Mouse (Mus musculus): ENCODE data around the gene Eml6. TPM values are rescaled to one million over a fixed set of nuclear protein-coding genes. Genes with fewer than 3 reads are reported as not detected.

Eml6 gene
- polyA plus RNA-seq, 1 experiment, result 1.2 TPM

DNA sequence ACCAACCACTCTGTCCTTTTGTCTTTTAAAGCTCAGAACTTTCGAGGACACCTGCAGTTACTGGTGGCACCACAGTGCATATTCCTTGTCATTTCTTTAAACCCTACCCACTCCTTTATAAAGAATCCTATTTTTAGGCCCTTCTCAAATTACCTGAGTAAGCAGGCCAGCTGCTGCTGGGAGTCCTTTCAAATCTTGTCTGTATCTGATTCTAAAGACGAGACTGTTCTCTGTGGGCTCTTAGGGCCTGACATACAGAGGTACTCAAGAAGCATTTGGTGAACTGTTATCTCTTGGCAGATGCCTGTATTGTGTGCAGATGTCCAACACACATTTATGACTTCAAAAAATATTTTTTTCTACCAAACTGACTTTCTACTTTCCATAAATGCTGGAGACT is 231.4 kb downstream of the Eml6 start:
- Histone ChIP-seq H3K4me1 (ENCODE audit: control insufficient read depth, insufficient read depth, low read length) (no peaks in the 10 kb centered on the region), H3K4me3 (replicated peaks; ENCODE audit: control insufficient read depth, low read depth, low read length) (no peak overlapping the region), H3K27ac (ENCODE audit: control insufficient read depth, insufficient read depth, low read depth, low read length, poor library complexity) (no peak overlapping the region)
- 64% methylated on average over 2 of the region's 2 CpGs for WGBS
- TF ChIP-seq CTCF (IDR thresholded peaks at IDR 0.05; ENCODE audit: control insufficient read depth, insufficient read depth, low read length), result no peak
- no peak for TF ChIP-seq POLR2A (IDR thresholded peaks at IDR 0.05; ENCODE audit: borderline replicate concordance, control insufficient read depth, low read depth, low read length)

DNA sequence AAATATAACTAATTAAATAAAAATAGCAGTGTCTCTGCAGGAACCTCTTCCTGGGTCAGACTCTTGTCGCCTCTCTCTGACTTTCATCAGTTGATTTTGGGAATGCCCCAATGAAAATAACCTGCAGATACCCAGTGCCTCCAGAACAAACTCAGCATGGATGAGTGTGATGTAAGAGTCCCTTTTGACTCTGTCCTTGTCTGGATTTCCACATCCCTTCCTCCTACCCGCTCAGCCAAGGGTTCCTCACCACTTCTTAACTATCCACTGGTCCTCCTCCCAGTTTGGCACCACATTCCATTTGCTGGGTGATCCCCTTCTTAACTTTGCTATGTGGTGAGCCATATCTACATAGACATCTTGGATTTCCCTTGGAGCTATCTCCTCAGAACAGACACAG is 235.0 kb downstream of the Eml6 start:
- H3K4me1 ChIP-seq (ENCODE audit: control insufficient read depth, insufficient read depth, low read length), result no peaks in the 10 kb centered on the region; the same call in 1 of the 2 replicates
- H3K27ac ChIP-seq (ENCODE audit: control insufficient read depth, insufficient read depth, low read depth, low read length, poor library complexity), result no peak overlapping the region
- H3K4me3 ChIP-seq (replicated peaks; ENCODE audit: control insufficient read depth, low read depth, low read length), result no peak overlapping the region
- TF ChIP-seq CTCF (IDR thresholded peaks at IDR 0.05; ENCODE audit: control insufficient read depth, insufficient read depth, low read length) (no peak), POLR2A (IDR thresholded peaks at IDR 0.05; ENCODE audit: borderline replicate concordance, control insufficient read depth, low read depth, low read length) (no peak)
- WGBS, result 71% methylated on average over 2 of the region's 2 CpGs

- H3K4me3 ChIP-seq (replicated peaks; ENCODE audit: control insufficient read depth, low read depth, low read length), result no peak overlapping the region
- TF ChIP-seq CTCF (IDR thresholded peaks at IDR 0.05; ENCODE audit: control insufficient read depth, insufficient read depth, low read length) (no peak), POLR2A (IDR thresholded peaks at IDR 0.05; ENCODE audit: borderline replicate concordance, control insufficient read depth, low read depth, low read length) (no peak)
- 76% methylated on average over 6 of the region's 6 CpGs for WGBS
- H3K4me1 ChIP-seq (ENCODE audit: control insufficient read depth, insufficient read depth, low read length), result no peaks in the 10 kb centered on the region; the same call in 1 of the 2 replicates
- H3K27ac ChIP-seq (ENCODE audit: control insufficient read depth, insufficient read depth, low read depth, low read length, poor library complexity), result no peak overlapping the region
Observed at GRCm38 (mm10) chr11:29788921-29789638, 236.8 kb downstream of the Eml6 start.

DNA sequence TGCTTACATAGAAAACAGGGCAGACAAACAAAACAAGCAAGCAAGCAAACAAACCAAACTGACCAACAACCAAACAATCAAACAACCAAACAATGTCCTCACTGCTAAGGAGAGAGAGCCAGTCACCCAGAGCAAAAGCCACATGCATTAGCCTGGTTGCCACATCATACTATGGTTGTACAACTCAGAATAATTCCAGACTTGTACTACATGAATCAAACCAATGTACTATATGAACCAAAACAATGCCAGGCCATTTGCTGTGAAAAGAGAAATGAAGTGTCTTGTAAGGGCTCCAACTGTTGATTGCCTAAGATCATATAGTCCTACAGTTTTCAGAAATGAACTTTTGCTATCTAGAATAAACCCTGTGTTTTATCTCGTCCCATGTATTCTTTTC is 237.3 kb downstream of the Eml6 start:
- H3K4me1 ChIP-seq (ENCODE audit: control insufficient read depth, insufficient read depth, low read length), result no peaks in the 10 kb centered on the region; the same call in 1 of the 2 replicates
- no peak overlapping the region for H3K4me3 ChIP-seq (replicated peaks; ENCODE audit: control insufficient read depth, low read depth, low read length)
- WGBS, result 71% methylated on average over 1 of the region's 1 CpGs
- no peak overlapping the region for H3K27ac ChIP-seq (ENCODE audit: control insufficient read depth, insufficient read depth, low read depth, low read length, poor library complexity)
- TF ChIP-seq POLR2A (IDR thresholded peaks at IDR 0.05; ENCODE audit: borderline replicate concordance, control insufficient read depth, low read depth, low read length) (no peak), CTCF (IDR thresholded peaks at IDR 0.05; ENCODE audit: control insufficient read depth, insufficient read depth, low read length) (no peak)

- TF ChIP-seq POLR2A (IDR thresholded peaks at IDR 0.05; ENCODE audit: borderline replicate concordance, control insufficient read depth, low read depth, low read length), result no peak
- 0 out of 2 replicates have a peak overlapping the region, but pooled peaks have one; percentile 10 for H3K27ac ChIP-seq (ENCODE audit: control insufficient read depth, insufficient read depth, low read depth, low read length, poor library complexity)
Observed at GRCm38 (mm10) chr11:29787473-29787872, 238.4 kb downstream of the Eml6 start.

GRCm38 (mm10) chr11:29786583-29787219 is 239.1 kb downstream of the Eml6 start:
- H3K27ac ChIP-seq (ENCODE audit: control insufficient read depth, insufficient read depth, low read depth, low read length, poor library complexity), result no peak overlapping the region
- no peaks in the 10 kb centered on the region; the same call in 1 of the 2 replicates for H3K4me1 ChIP-seq (ENCODE audit: control insufficient read depth, insufficient read depth, low read length)
- WGBS, result 42% methylated on average over 6 of the region's 6 CpGs
- no peak overlapping the region for H3K4me3 ChIP-seq (replicated peaks; ENCODE audit: control insufficient read depth, low read depth, low read length)
- no peak for TF ChIP-seq CTCF (IDR thresholded peaks at IDR 0.05; ENCODE audit: control insufficient read depth, insufficient read depth, low read length)
- TF ChIP-seq POLR2A (IDR thresholded peaks at IDR 0.05; ENCODE audit: borderline replicate concordance, control insufficient read depth, low read depth, low read length), result no peak

More at GRCm38 (mm10) chr11:29787473-29787872, 238.4 kb downstream of the Eml6 start:
- Histone ChIP-seq H3K4me3 (replicated peaks; ENCODE audit: control insufficient read depth, low read depth, low read length) (no peak overlapping the region), H3K4me1 (ENCODE audit: control insufficient read depth, insufficient read depth, low read length) (no peaks in the 10 kb centered on the region; the same call in 1 of the 2 replicates)
- WGBS, result 35% methylated on average over 5 of the region's 5 CpGs

- 70% methylated on average over 2 of the region's 2 CpGs for WGBS
- TF ChIP-seq POLR2A (IDR thresholded peaks at IDR 0.05; ENCODE audit: borderline replicate concordance, control insufficient read depth, low read depth, low read length), result no peak
- TF ChIP-seq CTCF (IDR thresholded peaks at IDR 0.05; ENCODE audit: control insufficient read depth, insufficient read depth, low read length), result no peak
- no peak overlapping the region for H3K27ac ChIP-seq (ENCODE audit: control insufficient read depth, insufficient read depth, low read depth, low read length, poor library complexity)
Observed at GRCm38 (mm10) chr11:29779409-29780026, 246.3 kb downstream of the Eml6 start.

DNA sequence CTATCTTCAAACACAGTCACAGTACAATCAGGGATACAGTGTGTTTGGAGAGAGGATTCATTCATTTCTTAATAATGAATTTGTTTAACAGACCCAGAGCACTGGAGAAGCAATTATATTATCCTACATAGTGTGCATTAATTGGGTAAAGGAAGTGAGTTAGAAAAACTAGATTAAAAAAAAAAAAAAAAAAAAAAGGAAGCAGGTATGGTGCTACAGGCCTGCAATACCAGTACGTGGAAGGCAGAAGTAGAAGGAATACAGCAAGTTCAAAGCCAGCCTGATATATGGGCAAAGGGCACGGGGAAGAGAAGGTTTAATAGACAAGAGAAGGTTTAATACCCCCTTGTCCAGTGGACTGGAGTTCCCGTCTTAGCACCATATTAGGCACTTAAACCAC is 246.9 kb downstream of the Eml6 start:
- WGBS, result 71% methylated on average over 3 of the region's 3 CpGs
- H3K27ac ChIP-seq (ENCODE audit: control insufficient read depth, insufficient read depth, low read depth, low read length, poor library complexity), result no peak overlapping the region
- no peaks in the 10 kb centered on the region for H3K4me1 ChIP-seq (ENCODE audit: control insufficient read depth, insufficient read depth, low read length)
- no peak for TF ChIP-seq CTCF (IDR thresholded peaks at IDR 0.05; ENCODE audit: control insufficient read depth, insufficient read depth, low read length)
- H3K4me3 ChIP-seq (replicated peaks; ENCODE audit: control insufficient read depth, low read depth, low read length), result no peak overlapping the region

More at GRCm38 (mm10) chr11:29779409-29780026, 246.3 kb downstream of the Eml6 start:
- H3K4me1 ChIP-seq (ENCODE audit: control insufficient read depth, insufficient read depth, low read length), result no peaks in the 10 kb centered on the region
- no peak overlapping the region for H3K4me3 ChIP-seq (replicated peaks; ENCODE audit: control insufficient read depth, low read depth, low read length)

Data from bone marrow, adult 2 months (tissue).